In genomic region chr7:118656730-118657129, GRCm38 (mm10) we compare ENCODE assay signal across 11 mouse cellular contexts. TPM values are rescaled to one million over a fixed set of nuclear protein-coding genes. Genes with fewer than 3 reads are reported as not detected.
"Had no signal": no experiment of that assay in that cellular context is flagged by ENCODE, and none has a peak within 500 bp of the region (broad histone marks: within the 10 kb centered on the region; RNA-seq: fewer than 3 reads in every experiment).

No protein-coding gene starts in this region.

- H3K27me3 ChIP-seq: limb, embryonic 13.5 days; midbrain, embryonic 13.5 days; neural tube, embryonic 15.5 days had no signal

- H3K4me2 ChIP-seq: limb, embryonic 13.5 days; midbrain, embryonic 13.5 days; neural tube, embryonic 15.5 days had no signal

- H3K27ac ChIP-seq: limb, embryonic 13.5 days; liver, embryonic 14.5 days; midbrain, embryonic 13.5 days; neural tube, embryonic 15.5 days had no signal

- H3K36me3 ChIP-seq: limb, embryonic 13.5 days; midbrain, embryonic 13.5 days; neural tube, embryonic 15.5 days had no signal

- H3K4me1 ChIP-seq: limb, embryonic 13.5 days; neural tube, embryonic 15.5 days had no signal

- ATAC-seq: midbrain, embryonic 13.5 days had no signal

- H3K9me3 ChIP-seq: limb, embryonic 13.5 days; midbrain, embryonic 13.5 days; neural tube, embryonic 15.5 days had no signal

- H3K9ac ChIP-seq: limb, embryonic 13.5 days; liver, embryonic 14.5 days; midbrain, embryonic 13.5 days; neural tube, embryonic 15.5 days had no signal

- H3K4me3 ChIP-seq: limb, embryonic 13.5 days; midbrain, embryonic 13.5 days; myocyte; neural tube, embryonic 15.5 days had no signal

- DNase-seq: kidney, adult 8-10 months; left cerebral cortex, postnatal 4 days; lung, adult 18-20 months; thymus, adult 18-20 months; thymus, postnatal 14 days had no signal

RNA-seq across cellular contexts. Expression of gene Tmc5, which starts 59.6 kb away (rescaled TPM):
- total RNA-seq: megakaryocyte-erythroid progenitor cell, adult 5-6 weeks had no signal
- polyA plus RNA-seq: liver, embryonic 14.5 days; myocyte had no signal
